Comparison of ENCODE assay signal across 9 mouse cellular contexts in the genomic region with DNA sequence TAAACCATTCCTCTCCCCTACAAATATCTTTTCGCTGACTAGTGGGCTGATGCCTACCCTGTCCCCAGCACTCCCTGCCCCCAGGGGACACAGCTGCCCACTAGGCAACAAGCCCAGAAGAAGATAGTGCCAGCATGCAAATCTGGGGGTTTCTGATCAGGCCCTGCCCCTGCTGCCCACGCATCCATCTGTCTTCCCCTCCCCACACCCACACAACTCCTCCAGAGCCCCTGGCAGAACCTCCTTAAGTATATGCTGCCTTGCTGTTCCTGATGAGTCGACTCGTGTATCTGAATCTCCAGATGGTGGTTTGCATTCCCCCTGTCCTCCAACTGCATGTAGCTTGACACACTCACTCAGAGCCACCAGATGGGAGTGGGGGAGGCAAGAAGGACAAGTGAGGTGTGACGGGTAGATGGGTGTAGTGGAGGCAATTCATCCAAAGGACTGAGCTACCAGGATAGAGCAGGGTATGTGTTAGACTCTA. TPM values are rescaled to one million over a fixed set of nuclear protein-coding genes. Genes with fewer than 3 reads are reported as not detected.
DNase-seq lines count a peak whose midpoint lies in the region; ATAC-seq and TF ChIP-seq lines count a peak whose summit lies in the region.
"Had no signal": no experiment of that assay in that cellular context is flagged by ENCODE, and none has a peak within 500 bp of the region (broad histone marks: within the 10 kb centered on the region; RNA-seq: fewer than 3 reads in every experiment).

No protein-coding gene starts in this region.

- ATAC-seq in embryonic facial prominence, embryonic 11.5 days (replicated peaks; ENCODE audit: insufficient number of reproducible peaks, low FRiP score, low TSS enrichment, low read depth), result 0 out of 2 replicates have a peak, but pooled peaks have one; percentile 18
- ATAC-seq in hindbrain, embryonic 15.5 days (ENCODE audit: low FRiP score, low read depth), result peak; percentile 52
- no peak for ATAC-seq in intestine, postnatal 0 days

- TF ChIP-seq CTCF in gastrocnemius, adult 2 months (IDR thresholded peaks at IDR 0.05), result no peak
- no peak for TF ChIP-seq CTCF in intestine, postnatal 0 days (IDR thresholded peaks at IDR 0.05; ENCODE audit: low read depth)

- H3K4me1 ChIP-seq in embryonic facial prominence, embryonic 11.5 days (ENCODE audit: control insufficient read depth, insufficient read depth, low read length), result no peaks in the 10 kb centered on the region
- no peaks in the 10 kb centered on the region for H3K4me1 ChIP-seq in embryonic facial prominence, embryonic 10.5 days
- no peaks in the 10 kb centered on the region for H3K4me1 ChIP-seq in hindbrain, embryonic 15.5 days (replicated peaks)
- H3K4me1 ChIP-seq in intestine, postnatal 0 days (replicated peaks; ENCODE audit: control insufficient read depth, insufficient read depth, low read length), result no peaks in the 10 kb centered on the region

- H3K27me3 ChIP-seq in embryonic facial prominence, embryonic 11.5 days (ENCODE audit: control insufficient read depth, insufficient read depth, low read length), result no peaks in the 10 kb centered on the region
- no peaks in the 10 kb centered on the region for H3K27me3 ChIP-seq in embryonic facial prominence, embryonic 10.5 days (replicated peaks; ENCODE audit: low read depth, poor library complexity, severe bottlenecking)
- H3K27me3 ChIP-seq in hindbrain, embryonic 15.5 days, result no peaks in the 10 kb centered on the region
- no peaks in the 10 kb centered on the region for H3K27me3 ChIP-seq in intestine, postnatal 0 days (replicated peaks; ENCODE audit: control insufficient read depth, insufficient read depth, low read length)

- no peak for DNase-seq in embryonic facial prominence, embryonic 11.5 days (ENCODE audit: low spot score)
- DNase-seq in embryonic facial prominence, embryonic 10.5 days (ENCODE audit: low spot score), result no peak
- peak; percentile 34 to 35 for DNase-seq in B cell, adult 2 months
- peak; percentile 91 for DNase-seq in left cerebral cortex, postnatal 4 days
- no peak for DNase-seq in gastrocnemius, adult 8-10 months (ENCODE audit: low spot score in 2 of 2)
- DNase-seq in gastrocnemius, adult 2 months, result no peak
- DNase-seq: liver had no signal

- H3K9ac ChIP-seq in embryonic facial prominence, embryonic 11.5 days (replicated peaks; ENCODE audit: low read length), result no peak overlapping the region
- H3K9ac ChIP-seq in hindbrain, embryonic 15.5 days, result no peak overlapping the region
- H3K9ac ChIP-seq in intestine, postnatal 0 days (ENCODE audit: low read depth, low read length), result no peak overlapping the region

- no peak overlapping the region for H3K4me2 ChIP-seq in embryonic facial prominence, embryonic 11.5 days (ENCODE audit: low read depth, low read length)
- no peak overlapping the region for H3K4me2 ChIP-seq in hindbrain, embryonic 15.5 days
- H3K4me2 ChIP-seq in intestine, postnatal 0 days (replicated peaks; ENCODE audit: low read depth), result no peak overlapping the region

- no peaks in the 10 kb centered on the region for H3K36me3 ChIP-seq in embryonic facial prominence, embryonic 11.5 days (replicated peaks; ENCODE audit: control insufficient read depth, insufficient read depth, low read depth, low read length)
- H3K36me3 ChIP-seq in embryonic facial prominence, embryonic 10.5 days (replicated peaks), result peaks cover 8% of the 10 kb centered on the region; the same call in 1 of the 2 replicates
- no peaks in the 10 kb centered on the region for H3K36me3 ChIP-seq in hindbrain, embryonic 15.5 days
- no peaks in the 10 kb centered on the region for H3K36me3 ChIP-seq in intestine, postnatal 0 days (ENCODE audit: control insufficient read depth, insufficient read depth)

- no peak overlapping the region for H3K27ac ChIP-seq in embryonic facial prominence, embryonic 11.5 days (replicated peaks; ENCODE audit: low read depth, low read length)
- no peak overlapping the region for H3K27ac ChIP-seq in embryonic facial prominence, embryonic 10.5 days (replicated peaks)
- no peak overlapping the region for H3K27ac ChIP-seq in hindbrain, embryonic 15.5 days (replicated peaks)
- H3K27ac ChIP-seq in gastrocnemius, adult 2 months, result no peak overlapping the region
- no peak overlapping the region for H3K27ac ChIP-seq in intestine, postnatal 0 days (ENCODE audit: low read depth, low read length)

- no peaks in the 10 kb centered on the region for H3K9me3 ChIP-seq in embryonic facial prominence, embryonic 11.5 days (replicated peaks; ENCODE audit: control insufficient read depth, low read length)
- 0 out of 2 replicates have a peak, but pooled peaks cover 4% of the 10 kb centered on the region for H3K9me3 ChIP-seq in embryonic facial prominence, embryonic 10.5 days
- no peaks in the 10 kb centered on the region for H3K9me3 ChIP-seq in hindbrain, embryonic 15.5 days
- no peaks in the 10 kb centered on the region for H3K9me3 ChIP-seq in intestine, postnatal 0 days (ENCODE audit: control insufficient read depth)

- WGBS in embryonic facial prominence, embryonic 11.5 days, result 80% methylated on average over 5 of the region's 5 CpGs
- 77% methylated on average over 5 of the region's 5 CpGs for WGBS in embryonic facial prominence, embryonic 10.5 days
- 53% methylated on average over 5 of the region's 5 CpGs for WGBS in hindbrain, embryonic 15.5 days
- WGBS in intestine, postnatal 0 days, result 78% methylated on average over 5 of the region's 5 CpGs

- no peak overlapping the region for H3K4me3 ChIP-seq in embryonic facial prominence, embryonic 11.5 days (ENCODE audit: low read depth, low read length)
- H3K4me3 ChIP-seq in embryonic facial prominence, embryonic 10.5 days, result no peak overlapping the region
- no peak overlapping the region for H3K4me3 ChIP-seq in hindbrain, embryonic 15.5 days
- no peak overlapping the region for H3K4me3 ChIP-seq in gastrocnemius, adult 2 months
- no peak overlapping the region for H3K4me3 ChIP-seq in intestine, postnatal 0 days (ENCODE audit: low read depth, low read length)

- intact Hi-C loops in left cerebral cortex, postnatal 4 days (cut with DNase I), result no loop called here
- intact Hi-C loops in gastrocnemius, adult 2 months (cut with DNase I), result no loop called here

RNA-seq across cellular contexts. Expression of a gene that starts 34.6 kb away (rescaled TPM):
- 15.6 and 18.2 TPM in 2 replicates for polyA plus RNA-seq in embryonic facial prominence, embryonic 11.5 days (2014; fragmentation: Nextera tagmentation; extraction: Ambion mirVana)
- 33.8 and 35.7 TPM in 2 replicates for polyA plus RNA-seq in embryonic facial prominence, embryonic 10.5 days (2016; fragmentation: Nextera tagmentation; extraction: Ambion mirVana)
- 26.7 and 27.6 TPM in 2 replicates for polyA plus RNA-seq in hindbrain, embryonic 15.5 days (2015; fragmentation: Nextera tagmentation; extraction: Ambion mirVana)
- 10 to 100 TPM; 23.8 to 25.8 TPM for total RNA-seq in left cerebral cortex, postnatal 4 days (2021)
- total RNA-seq in gastrocnemius, adult 8-10 months (2022), result 10 to 100 TPM; 10.6 to 15.8 (median 12.7) TPM
- total RNA-seq in gastrocnemius, adult 2 months (2021), result 10 to 100 TPM in 1 of 2 experiments, 1 to 10 TPM in 1; 8.6 to 15.3 TPM
- polyA plus RNA-seq in intestine, postnatal 0 days (2015; fragmentation: Nextera tagmentation; extraction: Ambion mirVana), result 4.7 and 4.8 TPM in 2 replicates

RNA-seq across cellular contexts. Expression of a gene that starts 52.3 kb away (rescaled TPM):
- 182 and 185 TPM in 2 replicates for polyA plus RNA-seq in embryonic facial prominence, embryonic 11.5 days (2014; fragmentation: Nextera tagmentation; extraction: Ambion mirVana)
- 141 TPM in 2 replicates for polyA plus RNA-seq in embryonic facial prominence, embryonic 10.5 days (2016; fragmentation: Nextera tagmentation; extraction: Ambion mirVana)
- 187 and 189 TPM in 2 replicates for polyA plus RNA-seq in hindbrain, embryonic 15.5 days (2015; fragmentation: Nextera tagmentation; extraction: Ambion mirVana)
- total RNA-seq in left cerebral cortex, postnatal 4 days (2021), result 100 to 1,000 TPM; 284 to 293 TPM
- 100 to 1,000 TPM in 1 of 4 experiments, 10 to 100 TPM in 3; 85.8 to 100 (median 93.0) TPM for total RNA-seq in gastrocnemius, adult 8-10 months (2022)
- total RNA-seq in gastrocnemius, adult 2 months (2021), result 100 to 1,000 TPM in 1 of 2 experiments, 10 to 100 TPM in 1; 92.3 to 112 TPM
- polyA plus RNA-seq in intestine, postnatal 0 days (2015; fragmentation: Nextera tagmentation; extraction: Ambion mirVana), result 86.6 and 88.6 TPM in 2 replicates

Comparison
In these comparisons a context has a peak if more than half of its experiments do, and no peak if none do; other contexts are left out.
1. DNase-seq: peak in B cell, adult 2 months (2 of 2) and left cerebral cortex, postnatal 4 days (single experiment); none in embryonic facial prominence, embryonic 11.5 days (single experiment), embryonic facial prominence, embryonic 10.5 days (single experiment), gastrocnemius, adult 8-10 months (0 of 2) and gastrocnemius, adult 2 months (single experiment).